In genomic region chr2:32150924-32151659, GRCm38 (mm10) we compare ENCODE assay signal across 8 mouse cellular contexts. TPM values are rescaled to one million over a fixed set of nuclear protein-coding genes. Genes with fewer than 3 reads are reported as not detected.
A peak's percentile ranks its signal among the peaks of the same experiment; 100 is the strongest.
DNase-seq lines count a peak whose midpoint lies in the region; ATAC-seq lines count a peak whose summit lies in the region.

Gene Prrc2b, plus strand, starts transcription at chr2:32151082.

- H3K27ac ChIP-seq in limb, embryonic 13.5 days: peak within 1 kb of the TSS; percentile 99
- H3K27ac ChIP-seq in midbrain, embryonic 13.5 days: peak within 1 kb of the TSS; percentile 99

- H3K36me3 ChIP-seq in limb, embryonic 13.5 days: no peaks in the 10 kb centered on the region
- no peaks in the 10 kb centered on the region for H3K36me3 ChIP-seq in midbrain, embryonic 13.5 days

- peak; percentile 66 for ATAC-seq in limb, embryonic 13.5 days (ENCODE audit: low FRiP score, low read depth)
- peak; percentile 78 for ATAC-seq in midbrain, embryonic 13.5 days

- H3K9ac ChIP-seq in limb, embryonic 13.5 days: peak within 1 kb of the TSS; percentile 99
- H3K9ac ChIP-seq in midbrain, embryonic 13.5 days (replicated peaks): peak within 1 kb of the TSS; percentile 99

- WGBS in limb, embryonic 13.5 days: under 1% methylated on average over 81 of the region's 117 CpGs
- under 1% methylated on average over 71 of the region's 117 CpGs for WGBS in midbrain, embryonic 13.5 days

- H3K4me1 ChIP-seq in limb, embryonic 13.5 days: peaks cover 48% of the 10 kb centered on the region
- peaks cover 51% of the 10 kb centered on the region for H3K4me1 ChIP-seq in midbrain, embryonic 13.5 days (replicated peaks)

- DNase-seq in heart, adult 11 months: peak; percentile 98
- DNase-seq in heart, adult 9 months (ENCODE audit: low spot score in 2 of 2): no peak
- peak; percentile 82 to 87 for DNase-seq in cerebellum, postnatal 10 days
- peak; percentile 80 for DNase-seq in gastrocnemius, postnatal 10 days
- peak; percentile 81 for DNase-seq in induced T-regulatory cell, adult 2 months (ENCODE audit: low read depth)
- peak; percentile 73 to 88 for DNase-seq in spleen, postnatal 4 days (ENCODE audit: low spot score in 2 of 2)

- H3K27me3 ChIP-seq in limb, embryonic 13.5 days: no peaks in the 10 kb centered on the region
- no peaks in the 10 kb centered on the region for H3K27me3 ChIP-seq in midbrain, embryonic 13.5 days

- H3K4me2 ChIP-seq in limb, embryonic 13.5 days (replicated peaks): peak within 1 kb of the TSS; percentile 96
- peak within 1 kb of the TSS; percentile 100 for H3K4me2 ChIP-seq in midbrain, embryonic 13.5 days (replicated peaks)

- peak within 1 kb of the TSS; percentile 92 for H3K4me3 ChIP-seq in limb, embryonic 13.5 days
- peak within 1 kb of the TSS; percentile 92 for H3K4me3 ChIP-seq in midbrain, embryonic 13.5 days (replicated peaks)

- no peaks in the 10 kb centered on the region for H3K9me3 ChIP-seq in limb, embryonic 13.5 days
- no peaks in the 10 kb centered on the region for H3K9me3 ChIP-seq in midbrain, embryonic 13.5 days

RNA-seq across cellular contexts. Expression of gene Prrc2b, which starts in this region (rescaled TPM):
- total RNA-seq in gastrocnemius, postnatal 10 days (2021): 100 to 1,000 TPM; 104 to 111 TPM
- 49.0 and 52.7 TPM in 2 replicates for polyA plus RNA-seq in limb, embryonic 13.5 days (2015; fragmentation: Nextera tagmentation; extraction: Ambion mirVana)
- polyA plus RNA-seq in midbrain, embryonic 13.5 days (2015; fragmentation: Nextera tagmentation; extraction: Ambion mirVana): 68.4 and 77.5 TPM in 2 replicates

Comparison
In these comparisons a context has a peak if more than half of its experiments do, and no peak if none do; other contexts are left out.
1. DNase-seq: peak in heart, adult 11 months (single experiment), cerebellum, postnatal 10 days (2 of 2), gastrocnemius, postnatal 10 days (single experiment), induced T-regulatory cell, adult 2 months (single experiment) and spleen, postnatal 4 days (2 of 2); none in heart, adult 9 months (0 of 2).